Mouse (Mus musculus) forebrain, embryonic 14.5 days (tissue): ENCODE results near the gene Agps. TPM values are rescaled to one million over a fixed set of nuclear protein-coding genes. Genes with fewer than 3 reads are reported as not detected.
"Not testable (repeated sequence)": the region's sequence is repeated elsewhere in the genome, so short reads cannot be mapped to it uniquely, and the experiment has no call there.

Source experiments
- ATAC-seq: fragments of 200-750 bp; cut with Nextera tagmentation; 2 replicates; pipeline ENCODE4 v1.8.0; 2017; ENCODE audit warnings: mild to moderate bottlenecking, moderate library complexity
- DNase-seq: peaks from one replicate; pipeline ENCODE4 v3.0.0-alpha.2; 2015; ENCODE audit warnings: low spot score
- H3K27ac ChIP-seq: fragments of 300-500 bp; sonication (generic); 2 replicates; pipeline ENCODE4 v1.5.1; 2014; ENCODE audit warnings: low read depth, mild to moderate bottlenecking, control low read depth, low read length, moderate library complexity
- H3K27me3 ChIP-seq: fragments of 300-500 bp; sonication (generic); replicated peaks from 2 replicates; pipeline ENCODE4 v1.6.1; 2014; ENCODE audit warnings: low read length, control low read depth, mixed read lengths; ENCODE audit not compliant: control insufficient read depth, insufficient read depth
- H3K36me3 ChIP-seq: fragments of 300-500 bp; sonication (generic); 2 replicates; pipeline ENCODE4 v1.6.1; 2014; ENCODE audit warnings: low read length, control low read depth; ENCODE audit not compliant: control insufficient read depth, insufficient read depth
- H3K4me1 ChIP-seq: fragments of 300-500 bp; sonication (generic); 2 replicates; pipeline ENCODE4 v1.6.1; 2014; ENCODE audit warnings: antibody characterized with exemption, low read length, control low read depth; ENCODE audit not compliant: control insufficient read depth, insufficient read depth
- H3K4me2 ChIP-seq: fragments of 300-500 bp; sonication (generic); 2 replicates; pipeline ENCODE4 v1.6.1; 2014; ENCODE audit warnings: mild to moderate bottlenecking, control low read depth, low read length
- H3K4me3 ChIP-seq: fragments of 300-500 bp; sonication (generic); 2 replicates; pipeline ENCODE4 v1.5.1; 2014; ENCODE audit warnings: low read depth, low read length, control low read depth
- H3K9ac ChIP-seq: fragments of 300-500 bp; sonication (generic); 2 replicates; pipeline ENCODE4 v1.6.1; 2014; ENCODE audit warnings: mild to moderate bottlenecking, low read length, control low read depth, moderate library complexity
- H3K9me3 ChIP-seq: fragments of 300-500 bp; sonication (generic); replicated peaks from 2 replicates; pipeline ENCODE4 v1.6.1; 2016; ENCODE audit warnings: low read length, control low read depth, mixed read lengths; ENCODE audit not compliant: control insufficient read depth
- WGBS: fragments of 180-500 bp; shearing (Covaris S2); extraction: QIAGEN DNeasy Blood & Tissue Kit; methylation state at CpG from one replicate; pipeline ENCODE4 v1.1.7; 2014; 5-methylcytosine and 5-hydroxymethylcytosine counted together
- polyA plus RNA-seq: library from polyadenylated mRNA; unstranded; fragments of >200 nt; fragmentation: Nextera tagmentation; extraction: Ambion mirVana; gene quantifications from 2 replicates; pipeline ENCODE4 v1.2.1, GENCODE M21; 2014

The Agps gene
- polyA plus RNA-seq, 1 experiment from 2014 or later: 18.5 TPM

- DNase-seq (no peak), ATAC-seq (no peak)
- Histone ChIP-seq H3K4me3 (no peak overlapping the region), H3K4me1 (no peaks in the 10 kb centered on the region), H3K9ac (no peak overlapping the region), H3K4me2 (no peak overlapping the region), H3K27ac (no peak overlapping the region), H3K9me3 (no peaks in the 10 kb centered on the region), H3K27me3 (no peaks in the 10 kb centered on the region), H3K36me3 (no peaks in the 10 kb centered on the region)
- WGBS: 83% methylated on average over 9 of the region's 9 CpGs
These were observed 142.2 kb downstream of the Agps start for GRCm38 (mm10) chr2:75974131-75974530.

- H3K4me3 ChIP-seq, H3K4me2 ChIP-seq, H3K27ac ChIP-seq, H3K36me3 ChIP-seq, DNase-seq, H3K9me3 ChIP-seq, H3K27me3 ChIP-seq, H3K4me1 ChIP-seq, H3K9ac ChIP-seq, ATAC-seq: not testable (repeated sequence)
- 88% methylated on average over 2 of the region's 2 CpGs for WGBS
These were observed 144.1 kb downstream of the Agps start for GRCm38 (mm10) chr2:75976070-75976469.

- not testable (repeated sequence) for H3K9ac ChIP-seq, H3K36me3 ChIP-seq, H3K9me3 ChIP-seq, H3K27ac ChIP-seq, ATAC-seq, H3K4me2 ChIP-seq, H3K4me1 ChIP-seq, H3K4me3 ChIP-seq, H3K27me3 ChIP-seq
- peak; percentile 58 for DNase-seq
- WGBS: 30% methylated on average over 18 of the region's 24 CpGs
These were observed 145.9 kb downstream of the Agps start, which contains the start of gene Ttc30a2 for GRCm38 (mm10) chr2:75977752-75978368. TSS of gene Ttc30a2 (minus strand) at chr2:75978170.

Other genes starting within 250 kb of the Agps start
- gene Hnrnpa3, start 172.9 kb upstream of the Agps start, polyA plus RNA-seq: 182 and 209 TPM in 2 replicates
- gene Nfe2l2, start 127.5 kb upstream of the Agps start, polyA plus RNA-seq: 17.7 and 17.9 TPM in 2 replicates
- 20.8 and 21.6 TPM in 2 replicates for gene Ttc30b, start 106.4 kb downstream of the Agps start, polyA plus RNA-seq
- gene Ttc30a2, start 146.0 kb downstream of the Agps start, polyA plus RNA-seq: 0.90 and 1.6 TPM in 2 replicates
- 8.8 and 10.4 TPM in 2 replicates for gene Ttc30a1, start 149.8 kb downstream of the Agps start, polyA plus RNA-seq